Mouse (Mus musculus) granulocyte monocyte progenitor cell, adult 5-6 weeks (primary cell): ENCODE results near the gene Lsm2. TPM values are rescaled to one million over a fixed set of nuclear protein-coding genes. Genes with fewer than 3 reads are reported as not detected.
"Not testable (repeated sequence)": the region's sequence is repeated elsewhere in the genome, so short reads cannot be mapped to it uniquely, and the experiment has no call there.

ENCODE experiments used
- ATAC-seq: replicated peaks from 2 replicates; pipeline ENCODE4 v1.8.0; 2016; ENCODE audit warnings: mild to moderate bottlenecking, moderate TSS enrichment, inconsistent platforms; ENCODE audit not compliant: poor library complexity, severe bottlenecking
- total RNA-seq, 2 experiments: library from RNA; stranded (forward) in 1 of 2; stranded (reverse) in 1 of 2; fragments of 200-712, 200-1000 nt in 1 of 2; fragments of >200 nt in 1 of 2; fragmentation: Nextera tagmentation in 1 of 2; gene quantifications; 2 replicates each; pipeline ENCODE4 v1.2.3; 2014 to 2017

Lsm2 gene
- total RNA-seq (2014; fragmentation: Nextera tagmentation) (129 and 305 TPM in 2 replicates), total RNA-seq (2017) (42.0 and 71.6 TPM in 2 replicates)

GRCm38 (mm10) chr17:34981690-34982180 lies at the start of gene Lsm2:
TSS of gene Lsm2 (plus strand) at chr17:34981862.
- ATAC-seq: peak; percentile 76

DNA sequence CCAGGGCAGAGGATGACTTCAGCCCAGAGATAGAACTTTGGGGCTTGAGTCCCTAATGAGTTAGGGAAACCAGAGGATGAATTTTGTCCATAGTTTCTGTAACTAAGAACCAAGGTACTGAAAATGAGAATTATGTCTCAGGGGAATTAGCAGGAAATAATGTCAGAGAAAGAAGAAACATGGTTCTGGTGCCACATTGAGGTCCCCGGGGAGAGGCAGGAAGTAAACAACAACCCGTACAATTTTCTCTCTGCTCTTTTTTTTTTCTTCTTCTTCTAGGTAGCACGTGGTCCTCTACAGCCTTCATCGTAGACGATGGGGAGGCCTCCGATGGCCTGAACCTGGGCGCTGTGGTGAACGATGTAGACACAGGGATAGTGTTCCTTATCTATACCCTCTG lies 49.4 kb upstream of the Lsm2 start:
- no peak for ATAC-seq

DNA sequence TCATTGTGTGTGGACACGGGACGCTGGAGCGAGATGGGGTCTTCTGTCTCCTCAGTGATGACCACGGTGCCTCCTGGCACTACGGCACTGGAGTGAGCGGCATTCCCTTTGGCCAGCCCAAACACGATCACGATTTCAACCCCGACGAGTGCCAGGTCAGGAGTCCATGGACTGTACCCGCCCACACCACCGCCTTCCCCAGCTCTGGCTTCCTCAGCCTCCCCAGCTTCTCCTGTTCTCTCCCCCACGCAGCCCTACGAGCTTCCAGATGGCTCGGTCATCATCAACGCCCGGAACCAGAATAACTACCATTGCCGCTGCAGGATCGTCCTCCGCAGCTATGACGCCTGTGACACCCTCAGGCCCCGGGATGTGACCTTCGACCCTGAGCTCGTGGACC lies 47.6 kb upstream of the Lsm2 start:
- no peak for ATAC-seq

- peak; percentile 15; the same call in 1 of the 2 replicates for ATAC-seq
Observed at GRCm38 (mm10) chr17:34934830-34935229, 46.8 kb upstream of the Lsm2 start.

DNA sequence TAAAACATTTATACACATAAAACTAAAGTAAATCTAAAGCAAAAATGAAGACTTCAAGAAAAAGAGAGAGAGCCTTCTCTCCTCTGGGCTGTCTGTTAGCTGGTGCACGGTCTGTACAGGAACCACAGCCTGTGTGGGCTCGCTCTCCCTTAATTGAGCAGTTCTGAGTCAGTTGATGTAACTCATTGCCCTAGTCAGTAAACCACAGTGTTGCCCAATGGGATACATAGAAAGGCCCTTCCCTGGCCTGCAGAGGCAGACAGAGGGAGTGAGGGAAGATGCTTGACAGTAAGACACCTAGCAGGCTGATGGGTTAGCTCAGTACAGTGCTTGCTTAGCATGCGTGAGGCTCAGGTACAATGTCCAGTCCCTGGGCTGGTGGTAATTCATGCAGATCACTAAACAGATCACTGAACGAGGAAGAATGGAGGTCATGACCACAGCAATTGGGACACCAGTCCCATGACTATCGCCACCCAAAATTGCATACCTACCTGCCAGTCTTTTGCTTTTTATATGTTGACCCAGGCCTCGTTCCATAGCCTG lies 43.6 kb upstream of the Lsm2 start:
- peak; percentile 90 for ATAC-seq

DNA sequence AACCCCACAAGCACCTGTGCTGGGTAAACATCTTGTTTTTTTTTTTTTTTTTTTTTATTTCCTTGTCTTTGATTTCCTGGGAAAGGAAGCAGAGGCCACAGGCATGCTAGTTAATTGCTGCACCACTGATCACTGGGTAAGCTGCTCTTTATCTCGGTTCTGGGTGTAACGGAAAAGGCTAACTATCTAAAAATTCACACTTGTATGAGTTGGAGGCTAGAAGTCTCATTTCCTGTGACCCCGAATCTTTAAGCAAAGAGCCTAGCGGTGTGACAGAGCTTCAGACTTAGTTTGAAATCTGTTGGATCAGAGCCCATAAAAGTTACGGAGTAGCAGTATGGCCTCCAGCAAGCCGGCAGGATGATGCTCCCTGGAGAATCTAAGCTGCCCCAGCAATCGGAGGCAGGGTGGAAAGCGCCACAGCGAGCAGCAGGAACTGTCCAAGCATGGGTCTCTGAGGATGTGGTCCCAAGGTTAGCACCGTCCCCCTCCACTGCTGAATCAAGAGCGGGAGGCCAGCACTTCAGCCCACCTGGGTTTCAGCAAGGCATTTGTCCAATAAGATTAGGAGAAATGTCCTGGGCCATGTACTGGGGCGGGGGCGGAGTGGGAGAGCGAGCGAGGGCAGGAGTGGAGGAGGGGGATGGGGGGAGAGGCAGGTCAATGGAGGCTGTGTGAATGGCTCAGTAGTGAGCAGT lies 40.2 kb upstream of the Lsm2 start:
- no peak for ATAC-seq

GRCm38 (mm10) chr17:34943128-34943815 lies 38.4 kb upstream of the Lsm2 start:
- ATAC-seq: no peak

GRCm38 (mm10) chr17:34944362-34944761 lies 37.3 kb upstream of the Lsm2 start:
- no peak for ATAC-seq

DNA sequence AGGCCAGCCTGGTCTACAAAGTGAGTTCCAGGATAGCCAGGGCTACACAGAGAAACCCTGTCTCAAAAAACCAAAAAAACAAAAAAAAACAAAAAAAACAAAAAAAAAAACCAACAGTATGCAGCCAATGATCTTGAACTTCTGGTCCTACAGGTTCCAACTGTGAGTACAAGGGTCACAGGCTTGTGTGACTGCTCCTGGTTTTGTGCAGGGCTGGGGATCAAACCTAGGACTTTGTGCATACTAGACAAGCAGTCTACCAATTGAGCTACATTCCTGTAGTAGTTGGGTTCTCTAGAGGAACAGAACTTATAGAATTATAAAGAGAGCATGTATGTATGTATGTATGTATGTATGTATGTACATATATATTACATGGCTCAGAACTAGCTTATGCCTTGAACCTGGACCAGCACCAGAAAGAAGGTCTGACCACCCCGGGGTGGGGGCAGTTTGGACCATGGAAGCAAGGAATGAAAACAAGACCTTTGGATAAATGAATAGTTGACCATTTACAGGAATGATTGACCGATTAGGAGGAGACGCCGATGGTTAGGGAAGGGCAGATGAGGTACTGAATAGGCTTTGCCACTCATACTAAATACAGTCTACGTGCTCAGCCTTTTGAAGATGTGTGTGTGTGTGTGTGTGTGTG lies 35.0 kb upstream of the Lsm2 start:
- ATAC-seq: no peak

GRCm38 (mm10) chr17:34947606-34948005 lies 34.1 kb upstream of the Lsm2 start:
- no peak for ATAC-seq

DNA sequence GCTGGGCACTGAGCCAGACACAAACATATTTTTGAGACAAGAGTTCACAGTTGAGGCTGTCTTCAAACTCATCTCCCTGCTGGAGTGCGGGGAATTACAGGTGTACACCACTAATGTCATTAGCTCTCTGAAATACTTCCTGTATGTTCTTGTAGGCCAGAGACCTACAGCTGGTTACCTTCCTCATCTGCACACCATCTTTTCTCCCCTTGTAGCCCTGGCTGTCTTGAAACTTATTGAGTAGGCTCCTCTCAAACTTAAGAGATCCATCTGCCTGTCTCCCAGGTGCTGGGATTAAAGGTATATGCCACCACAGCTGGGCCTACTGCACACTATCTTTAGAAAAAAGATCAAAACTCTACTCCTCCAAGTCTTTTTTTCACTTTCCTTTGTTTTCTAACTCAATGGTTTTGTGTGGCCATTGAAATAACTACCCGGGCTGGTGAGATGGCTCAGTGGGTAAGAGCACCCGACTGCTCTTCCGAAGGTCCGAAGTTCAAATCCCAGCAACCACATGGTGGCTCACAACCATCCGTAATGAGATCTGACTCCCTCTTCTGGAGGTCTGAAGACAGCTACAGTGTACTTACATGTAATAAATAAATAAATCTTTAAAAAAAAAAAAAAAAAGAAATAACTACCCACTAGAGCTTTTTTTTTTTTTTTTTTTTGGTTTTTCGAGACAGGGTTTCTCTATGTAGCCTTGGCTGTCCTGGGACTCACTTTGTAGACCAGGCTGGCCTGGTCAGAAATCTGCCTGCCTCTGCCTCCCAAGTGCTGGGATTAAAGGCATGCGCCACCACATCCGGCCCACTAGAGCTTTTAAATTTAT lies 32.7 kb upstream of the Lsm2 start:
- ATAC-seq: not testable (repeated sequence)

DNA sequence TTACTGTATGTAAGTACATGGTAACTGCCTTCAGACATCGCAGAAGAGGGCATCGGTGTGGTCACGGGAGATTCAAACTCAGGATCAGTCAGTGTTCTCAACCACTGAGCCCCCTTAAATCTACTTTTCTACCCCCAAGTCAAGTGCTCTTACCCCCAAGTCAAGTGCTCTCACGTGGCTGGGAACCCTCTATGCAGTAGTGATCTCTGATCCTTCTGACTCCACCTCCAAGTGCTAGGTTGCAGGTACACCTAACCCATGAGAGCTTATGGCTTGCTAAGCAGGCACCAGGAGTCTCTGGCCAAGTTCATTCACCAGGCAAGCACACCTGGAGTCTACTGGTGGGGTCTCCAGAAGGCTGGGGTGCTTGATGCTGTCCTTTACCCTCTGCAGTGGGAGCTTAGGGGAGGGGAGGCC lies 32.1 kb upstream of the Lsm2 start:
- ATAC-seq: no peak

- ATAC-seq: peak; percentile 12; the same call in 1 of the 2 replicates
Observed at GRCm38 (mm10) chr17:34950514-34951455, 30.9 kb upstream of the Lsm2 start.

DNA sequence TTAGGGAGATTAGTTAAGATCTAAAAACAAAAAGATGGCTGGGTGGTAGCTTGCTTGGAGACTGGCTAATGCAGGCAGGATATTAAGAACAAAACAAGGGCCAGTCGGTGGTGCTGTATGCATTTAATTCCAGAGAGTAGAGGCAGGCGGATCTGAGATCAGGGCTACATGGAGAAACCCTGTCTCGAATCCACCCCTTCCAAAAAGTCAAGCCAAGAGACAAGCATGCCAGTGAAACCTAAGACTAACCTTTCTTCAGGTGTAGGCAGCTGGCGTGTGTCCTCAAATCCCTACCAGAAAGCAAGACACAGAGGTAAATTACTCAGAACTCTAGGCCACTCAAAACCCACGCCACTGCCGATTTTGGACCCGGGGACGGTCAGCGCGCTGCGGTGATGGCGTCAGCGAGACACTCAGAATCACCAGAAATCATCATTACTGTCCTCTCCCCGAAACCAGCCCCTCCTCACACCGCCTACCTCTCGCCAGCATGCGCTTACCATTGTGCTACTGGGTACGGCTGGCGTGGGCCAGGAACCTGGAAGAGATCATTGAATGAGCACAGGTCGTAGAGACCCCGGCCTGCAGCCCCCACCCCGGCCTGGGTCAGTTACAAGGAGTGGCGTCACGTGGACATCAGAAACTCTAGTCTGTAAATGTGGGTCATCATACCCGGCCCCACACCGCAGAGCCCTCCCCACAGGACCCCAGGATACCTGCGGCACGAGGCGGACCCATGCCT lies 29.9 kb upstream of the Lsm2 start:
- no peak; the same call in 1 of the 2 replicates for ATAC-seq

DNA sequence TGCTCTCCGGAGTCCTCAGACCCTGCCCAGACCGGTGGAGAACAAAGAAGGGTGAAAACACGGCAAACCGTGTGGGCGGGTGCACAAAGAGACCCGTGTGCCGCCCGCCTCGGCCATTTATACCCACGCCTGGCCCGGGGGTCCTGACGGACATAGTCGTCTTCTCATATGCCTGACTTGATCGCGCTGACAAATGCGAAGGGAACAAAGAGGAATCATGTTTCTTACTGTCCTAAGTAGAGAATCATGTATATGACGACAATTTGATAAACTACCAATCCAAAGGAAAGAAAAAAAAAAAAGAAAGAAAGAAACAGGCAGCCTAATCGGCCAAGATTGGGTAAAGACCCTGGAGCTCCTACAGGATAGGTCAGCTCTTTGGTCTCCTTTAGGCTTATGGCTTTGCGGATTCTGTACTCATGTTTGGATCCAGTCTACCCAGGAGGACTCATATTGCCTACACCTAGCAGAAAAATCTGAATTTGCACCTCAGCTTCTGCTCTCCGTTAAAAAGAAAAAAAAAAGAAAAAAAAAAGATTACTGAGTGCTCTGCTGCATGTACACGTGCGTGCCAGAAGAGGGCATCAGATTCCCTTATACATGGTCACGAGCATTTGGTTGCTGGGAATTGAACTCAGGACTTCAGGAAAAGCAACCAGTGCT lies 29.2 kb upstream of the Lsm2 start:
- peak; percentile 81 for ATAC-seq

- no peak for ATAC-seq
Observed at GRCm38 (mm10) chr17:34953258-34953657, 28.4 kb upstream of the Lsm2 start.

DNA sequence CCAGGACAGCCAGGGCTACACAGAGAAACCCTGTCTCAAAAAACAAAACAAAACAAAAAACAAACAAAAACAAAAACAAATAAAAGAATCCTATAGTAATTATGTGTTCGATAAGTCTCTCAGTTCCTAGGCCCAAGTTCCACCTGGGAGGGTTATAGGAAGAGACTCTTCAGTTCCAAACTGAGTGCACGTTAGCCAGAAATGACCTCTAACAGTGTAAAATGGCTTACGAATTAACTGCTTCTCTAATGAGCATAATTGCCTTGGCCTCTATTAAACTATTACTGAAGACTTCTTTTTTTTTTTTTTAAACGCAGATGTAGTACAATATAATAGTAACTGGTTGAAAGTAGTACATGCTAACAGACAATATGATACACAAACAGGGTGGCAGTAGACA lies 27.8 kb upstream of the Lsm2 start:
- ATAC-seq: no peak

GRCm38 (mm10) chr17:34954831-34955230 lies 26.8 kb upstream of the Lsm2 start:
- ATAC-seq: no peak
